Mouse (Mus musculus) adrenal gland, adult 8-10 months (tissue): ENCODE measurements around the gene G430095P16Rik. TPM values are rescaled to one million over a fixed set of nuclear protein-coding genes. Genes with fewer than 3 reads are reported as not detected.

Source experiments
- DNase-seq: peaks from one replicate; pipeline ENCODE4 v3.0.0; 2022
- total RNA-seq, 4 experiments: library from RNA; stranded (reverse); gene quantifications; 2 replicates each; pipeline ENCODE4 v1.2.4; 2022

G430095P16Rik gene
- total RNA-seq, 4 experiments from 2014 or later = 0.52 to 0.73 TPM; not detected in 2

GRCm38 (mm10) chr8:84703466-84704249 lies 19.1 kb upstream of the G430095P16Rik start:
- DNase-seq = no peak

GRCm38 (mm10) chr8:84704356-84704755 lies 18.5 kb upstream of the G430095P16Rik start:
- DNase-seq = no peak

GRCm38 (mm10) chr8:84704867-84705831 lies 17.7 kb upstream of the G430095P16Rik start:
- DNase-seq = no peak

GRCm38 (mm10) chr8:84705960-84706359 lies 16.8 kb upstream of the G430095P16Rik start:
- no peak for DNase-seq

- no peak for DNase-seq
These were observed 16.1 kb upstream of the G430095P16Rik start for GRCm38 (mm10) chr8:84706610-84707266.

- DNase-seq = no peak
These were observed 15.4 kb upstream of the G430095P16Rik start for GRCm38 (mm10) chr8:84707267-84707883.

GRCm38 (mm10) chr8:84708071-84708541 lies 14.7 kb upstream of the G430095P16Rik start:
- no peak for DNase-seq

- DNase-seq = peak; percentile 72
These were observed 13.9 kb upstream of the G430095P16Rik start for GRCm38 (mm10) chr8:84708774-84709475.

- DNase-seq = no peak
These were observed 12.9 kb upstream of the G430095P16Rik start for GRCm38 (mm10) chr8:84709931-84710330.

- no peak for DNase-seq
These were observed 11.5 kb upstream of the G430095P16Rik start for GRCm38 (mm10) chr8:84711312-84711711.

GRCm38 (mm10) chr8:84711933-84712758 lies 10.7 kb upstream of the G430095P16Rik start:
- no peak for DNase-seq

- no peak for DNase-seq
These were observed 10.1 kb upstream of the G430095P16Rik start for GRCm38 (mm10) chr8:84712759-84713120.

- DNase-seq = no peak
These were observed 9.4 kb upstream of the G430095P16Rik start for GRCm38 (mm10) chr8:84713381-84713780.

GRCm38 (mm10) chr8:84714161-84714560 lies 8.6 kb upstream of the G430095P16Rik start:
- no peak for DNase-seq

- no peak for DNase-seq
These were observed 6.8 kb upstream of the G430095P16Rik start for GRCm38 (mm10) chr8:84715893-84716468.

- no peak for DNase-seq
These were observed 6.0 kb upstream of the G430095P16Rik start for GRCm38 (mm10) chr8:84716790-84717189.

- DNase-seq = no peak
These were observed 4.3 kb upstream of the G430095P16Rik start for GRCm38 (mm10) chr8:84718476-84718875.

GRCm38 (mm10) chr8:84718959-84719690 lies 3.7 kb upstream of the G430095P16Rik start:
- DNase-seq = no peak

- DNase-seq = no peak
These were observed 317 bp upstream of the G430095P16Rik start for GRCm38 (mm10) chr8:84722530-84722849.

GRCm38 (mm10) chr8:84723571-84723900 lies 729 bp downstream of the G430095P16Rik start:
- no peak for DNase-seq
